Mouse (Mus musculus) heart, postnatal 0 days (tissue): ENCODE results near the gene Gab1.

ENCODE experiments used
- CTCF ChIP-seq: IDR thresholded peaks from 2 replicates; pipeline ENCODE4 v1.5.1; 2016; ENCODE audit warnings: antibody characterized with exemption, control low read depth, low read depth
- EP300 ChIP-seq: IDR thresholded peaks from 2 replicates; pipeline ENCODE4 v1.6.1; 2016; ENCODE audit warnings: antibody characterized with exemption, low read depth

GRCm38 (mm10) chr8:80781338-80781737, 99.0 kb downstream of the Gab1 start:
- TF ChIP-seq CTCF (no peak), EP300 (no peak)
